Mouse (Mus musculus): Measurements from ENCODE around the gene Mylk3.

Gene Mylk3

DNA sequence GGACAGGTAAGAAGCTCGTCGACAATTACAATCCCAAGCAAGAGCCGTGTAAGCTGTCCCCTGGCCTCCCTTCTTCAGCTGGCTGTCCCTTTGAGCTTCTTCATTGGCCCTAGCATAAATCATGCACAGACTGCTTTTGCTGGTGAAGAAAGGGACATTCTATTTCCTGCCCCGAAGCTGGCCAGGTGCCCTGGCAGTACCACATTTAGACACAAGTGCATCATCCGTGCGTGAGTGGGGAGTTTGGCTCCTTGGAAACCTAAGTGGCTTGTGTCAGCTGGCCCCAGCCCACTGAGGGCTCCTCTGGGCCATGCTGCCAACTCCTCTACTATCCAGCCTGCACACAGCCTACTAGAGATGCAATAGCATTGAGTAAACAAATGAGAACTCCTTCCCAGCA is at the start of gene Mylk3:
TSS of gene Mylk3 (minus strand) at position 141 of the 400 bp plus-strand sequence.
- DNase-seq (ENCODE audit: low spot score) = no peak

DNA sequence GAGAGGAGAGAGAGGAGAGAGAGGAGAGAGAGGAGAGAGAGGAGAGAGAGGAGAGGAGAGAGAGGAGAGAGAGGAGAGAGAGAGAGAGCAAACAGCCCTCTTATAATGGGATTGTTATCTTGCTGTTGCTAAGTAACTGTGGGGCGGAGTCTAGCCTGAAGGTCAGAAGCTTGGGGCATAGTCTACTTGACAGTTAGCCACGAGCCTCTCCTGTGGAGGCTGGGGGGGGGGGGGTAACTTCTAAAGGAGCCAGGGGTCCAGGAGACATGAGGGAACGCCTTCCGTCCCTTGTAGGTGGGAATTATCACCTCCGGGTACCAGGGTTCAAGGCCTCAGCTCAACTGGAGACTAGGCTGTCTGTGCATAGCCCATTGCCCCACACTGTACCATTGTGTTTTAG is 49.6 kb upstream of the Mylk3 start:
- no peak for DNase-seq (ENCODE audit: low spot score)

DNA sequence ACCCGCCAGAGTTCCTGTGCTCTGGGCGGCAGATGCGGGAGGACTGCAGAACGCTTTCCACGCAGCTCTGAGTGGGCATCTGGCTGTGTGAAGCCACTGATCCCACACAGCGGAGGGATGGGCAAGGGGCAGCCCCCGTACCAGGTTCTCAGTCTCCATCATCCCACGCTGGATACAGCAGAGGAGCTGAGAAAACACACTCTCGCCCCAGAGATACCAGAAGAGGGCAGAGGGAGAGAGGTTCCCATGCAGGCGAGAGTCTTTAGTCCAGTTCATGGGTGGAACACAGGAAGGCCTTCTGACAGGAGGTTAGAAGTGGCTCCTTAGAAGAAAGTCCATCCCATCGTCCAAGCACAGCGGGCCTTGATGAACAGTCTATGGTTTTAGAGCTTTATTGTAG is 48.7 kb upstream of the Mylk3 start:
- DNase-seq (ENCODE audit: low spot score) = no peak

- no peak for DNase-seq (ENCODE audit: low spot score)
Observed at GRCm38 (mm10) chr8:85433017-85433393, 46.9 kb upstream of the Mylk3 start.

GRCm38 (mm10) chr8:85432168-85433016 is 46.2 kb upstream of the Mylk3 start, which contains the start of gene 4921524J17Rik:
TSS of gene 4921524J17Rik (minus strand) at chr8:85432833.
- peak; percentile 93 for DNase-seq (ENCODE audit: low spot score)

- DNase-seq (ENCODE audit: low spot score) = no peak
Observed at GRCm38 (mm10) chr8:85431281-85432167, 45.4 kb upstream of the Mylk3 start.

- DNase-seq (ENCODE audit: low spot score) = no peak
Observed at GRCm38 (mm10) chr8:85430801-85431200, 44.7 kb upstream of the Mylk3 start.

DNA sequence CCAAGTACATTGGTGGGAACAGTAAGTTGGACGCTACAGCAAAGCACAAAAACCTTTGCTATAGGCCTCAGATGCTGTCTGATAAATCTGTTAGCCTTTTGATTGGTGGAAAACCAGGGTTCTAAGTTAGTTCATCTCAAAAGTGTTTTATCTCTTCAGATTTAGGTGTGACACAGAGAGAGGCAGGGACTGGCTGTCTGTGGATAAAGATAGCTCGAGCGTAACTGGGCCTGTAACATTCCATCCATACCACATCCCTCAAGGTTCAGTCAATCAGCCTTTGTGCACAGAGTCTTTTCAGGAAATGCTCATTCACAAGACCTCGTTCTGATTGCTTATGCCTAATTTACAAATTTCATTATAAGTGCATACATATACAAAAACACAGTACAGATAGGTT is 43.1 kb upstream of the Mylk3 start:
- DNase-seq (ENCODE audit: low spot score) = no peak

- no peak for DNase-seq (ENCODE audit: low spot score)
Observed at GRCm38 (mm10) chr8:85427026-85427425, 40.9 kb upstream of the Mylk3 start.

DNA sequence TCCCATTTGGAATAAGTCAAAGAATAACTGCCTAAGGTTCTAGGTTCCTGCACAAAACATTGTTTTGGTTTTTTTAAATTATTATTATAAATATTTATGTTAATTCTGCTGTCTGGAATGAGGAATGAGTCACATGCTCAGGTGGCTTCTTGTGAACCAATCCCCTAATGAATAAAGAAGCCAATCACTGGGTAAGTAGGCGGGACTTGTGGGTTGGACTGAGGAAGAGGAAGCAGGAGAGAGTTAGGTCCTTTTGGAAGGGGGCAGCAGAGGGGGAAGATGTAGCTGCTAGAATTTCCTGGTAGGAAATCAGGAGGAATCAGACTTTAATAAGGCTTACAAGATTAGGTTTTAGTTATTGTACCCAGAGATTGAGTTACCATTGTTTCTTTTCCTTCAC is 35.2 kb upstream of the Mylk3 start:
- no peak for DNase-seq (ENCODE audit: low spot score)

GRCm38 (mm10) chr8:85408526-85408925 is 22.4 kb upstream of the Mylk3 start:
- DNase-seq (ENCODE audit: low spot score) = no peak

GRCm38 (mm10) chr8:85408053-85408505 is 21.9 kb upstream of the Mylk3 start:
- DNase-seq (ENCODE audit: low spot score) = peak; percentile 25

DNA sequence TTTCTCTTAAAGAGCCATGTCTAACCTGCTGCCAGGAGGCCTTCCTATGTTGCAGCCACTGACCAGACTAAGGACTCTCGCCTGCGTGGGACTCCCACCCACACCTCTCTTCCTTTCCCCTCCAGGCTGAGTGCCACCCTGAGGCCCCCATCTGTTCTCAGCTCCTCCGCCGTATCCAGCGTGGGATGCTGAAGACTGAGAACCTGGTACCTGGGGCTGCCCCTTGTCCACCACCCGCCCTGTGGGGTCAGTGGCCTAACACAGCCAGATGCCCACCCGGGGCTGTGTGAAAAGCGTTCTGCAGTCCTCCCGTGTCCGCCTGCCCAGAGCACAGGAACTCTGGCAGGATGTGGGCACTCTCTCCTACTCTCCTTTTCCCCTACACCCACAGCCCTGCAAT is 19.8 kb upstream of the Mylk3 start:
- DNase-seq (ENCODE audit: low spot score) = no peak

GRCm38 (mm10) chr8:85405418-85405817 is 19.3 kb upstream of the Mylk3 start:
- no peak for DNase-seq (ENCODE audit: low spot score)

GRCm38 (mm10) chr8:85398548-85398947 is 12.4 kb upstream of the Mylk3 start:
- no peak for DNase-seq (ENCODE audit: low spot score)

- peak; percentile 45 for DNase-seq (ENCODE audit: low spot score)
Observed at GRCm38 (mm10) chr8:85397508-85397907, 11.4 kb upstream of the Mylk3 start.

DNA sequence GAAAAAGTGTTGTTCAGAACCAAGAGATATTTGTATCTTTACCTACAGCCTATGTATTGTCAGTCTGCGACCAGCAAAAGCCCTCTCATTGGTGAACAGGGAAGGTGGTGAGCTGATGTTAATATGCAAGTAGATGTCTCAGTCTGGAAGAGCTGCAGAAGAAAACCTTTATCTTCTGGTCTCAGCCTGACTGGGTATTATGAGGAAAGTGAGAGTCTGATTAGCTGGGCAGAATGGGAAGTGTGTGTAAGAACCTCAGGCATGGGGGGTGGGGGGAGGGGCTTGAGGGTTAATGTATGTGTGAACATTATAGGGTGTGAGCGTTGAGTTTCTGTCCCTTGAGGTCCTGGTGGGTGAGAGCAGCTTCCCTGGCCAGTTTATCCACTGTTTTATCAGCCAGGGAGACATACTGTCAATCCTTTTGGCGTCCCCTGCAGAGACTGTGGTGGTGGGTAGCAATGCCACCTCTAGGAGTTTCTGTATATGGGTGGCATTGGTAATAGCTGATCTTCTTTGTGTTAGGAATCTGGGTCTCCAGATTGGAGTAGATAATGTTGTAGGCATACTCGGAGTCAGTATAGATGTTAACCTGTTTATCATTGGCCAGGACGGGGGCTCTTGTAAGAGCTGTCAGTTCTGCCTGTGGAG is 10.4 kb upstream of the Mylk3 start:
- no peak for DNase-seq (ENCODE audit: low spot score)

- DNase-seq (ENCODE audit: low spot score) = no peak
Observed at GRCm38 (mm10) chr8:85395681-85396431, 9.7 kb upstream of the Mylk3 start.

DNA sequence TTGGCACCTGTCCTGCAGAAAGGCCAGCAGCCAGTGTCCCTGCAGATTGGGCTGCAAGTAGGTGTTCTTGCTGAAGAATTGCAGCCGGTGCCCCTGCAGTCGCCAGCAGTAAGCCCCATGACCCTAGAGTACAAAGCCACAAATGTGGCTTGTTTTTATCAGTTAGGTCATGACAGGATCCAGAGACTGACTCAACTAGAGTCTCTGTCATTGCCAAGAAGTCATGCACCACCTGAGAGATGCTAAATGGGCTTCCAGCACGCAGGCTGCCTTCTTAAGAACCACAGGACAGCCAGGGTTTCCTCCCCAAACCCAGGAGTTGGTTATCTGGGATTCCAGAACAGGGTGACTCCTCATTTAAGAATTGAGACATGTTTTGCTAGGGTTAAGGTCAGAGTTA is 8.9 kb upstream of the Mylk3 start:
- DNase-seq (ENCODE audit: low spot score) = no peak

GRCm38 (mm10) chr8:85393199-85393598 is 7.1 kb upstream of the Mylk3 start:
- no peak for DNase-seq (ENCODE audit: low spot score)

- DNase-seq (ENCODE audit: low spot score) = no peak
Observed at GRCm38 (mm10) chr8:85391438-85391837, 5.3 kb upstream of the Mylk3 start.

DNA sequence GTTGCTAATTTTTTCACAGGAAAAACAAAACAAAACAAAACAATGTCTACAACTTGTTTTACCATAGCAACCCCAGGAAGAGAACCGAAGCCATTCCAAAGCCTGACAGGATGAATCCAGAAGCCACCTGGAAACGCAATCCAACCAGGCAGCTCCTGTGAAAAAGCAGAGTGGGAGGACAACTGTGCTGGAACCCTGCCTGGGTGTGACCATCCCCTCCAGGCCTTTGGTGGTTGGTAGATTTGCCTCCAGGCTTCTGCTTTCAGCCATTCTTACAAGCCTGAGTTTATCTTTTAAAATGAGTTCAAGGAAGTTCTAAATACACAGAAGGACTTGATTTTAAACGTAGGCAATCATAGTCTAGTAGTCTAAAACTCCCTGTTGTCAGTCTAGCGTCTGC is 4.2 kb downstream of the Mylk3 start:
- no peak for DNase-seq (ENCODE audit: low spot score)

Data from urinary bladder, postnatal 25 days (tissue).